Mouse (Mus musculus) forebrain, embryonic 14.5 days (tissue): ENCODE data around the gene Ptrh1. TPM values are rescaled to one million over a fixed set of nuclear protein-coding genes. Genes with fewer than 3 reads are reported as not detected.

Experiments
- ATAC-seq: fragments of 200-750 bp; cut with Nextera tagmentation; 2 replicates; pipeline ENCODE4 v1.8.0; 2017; ENCODE audit warnings: mild to moderate bottlenecking, moderate library complexity
- DNase-seq: peaks from one replicate; pipeline ENCODE4 v3.0.0-alpha.2; 2015; ENCODE audit warnings: low spot score
- H3K27ac ChIP-seq: fragments of 300-500 bp; sonication (generic); 2 replicates; pipeline ENCODE4 v1.5.1; 2014; ENCODE audit warnings: low read depth, mild to moderate bottlenecking, control low read depth, low read length, moderate library complexity
- H3K27me3 ChIP-seq: fragments of 300-500 bp; sonication (generic); replicated peaks from 2 replicates; pipeline ENCODE4 v1.6.1; 2014; ENCODE audit warnings: low read length, control low read depth, mixed read lengths; ENCODE audit not compliant: control insufficient read depth, insufficient read depth
- H3K36me3 ChIP-seq: fragments of 300-500 bp; sonication (generic); 2 replicates; pipeline ENCODE4 v1.6.1; 2014; ENCODE audit warnings: low read length, control low read depth; ENCODE audit not compliant: control insufficient read depth, insufficient read depth
- H3K4me1 ChIP-seq: fragments of 300-500 bp; sonication (generic); 2 replicates; pipeline ENCODE4 v1.6.1; 2014; ENCODE audit warnings: antibody characterized with exemption, low read length, control low read depth; ENCODE audit not compliant: control insufficient read depth, insufficient read depth
- H3K4me2 ChIP-seq: fragments of 300-500 bp; sonication (generic); 2 replicates; pipeline ENCODE4 v1.6.1; 2014; ENCODE audit warnings: mild to moderate bottlenecking, control low read depth, low read length
- H3K4me3 ChIP-seq: fragments of 300-500 bp; sonication (generic); 2 replicates; pipeline ENCODE4 v1.5.1; 2014; ENCODE audit warnings: low read depth, low read length, control low read depth
- H3K9ac ChIP-seq: fragments of 300-500 bp; sonication (generic); 2 replicates; pipeline ENCODE4 v1.6.1; 2014; ENCODE audit warnings: mild to moderate bottlenecking, low read length, control low read depth, moderate library complexity
- H3K9me3 ChIP-seq: fragments of 300-500 bp; sonication (generic); replicated peaks from 2 replicates; pipeline ENCODE4 v1.6.1; 2016; ENCODE audit warnings: low read length, control low read depth, mixed read lengths; ENCODE audit not compliant: control insufficient read depth
- WGBS: fragments of 180-500 bp; shearing (Covaris S2); extraction: QIAGEN DNeasy Blood & Tissue Kit; methylation state at CpG from one replicate; pipeline ENCODE4 v1.1.7; 2014; 5-methylcytosine and 5-hydroxymethylcytosine counted together
- polyA plus RNA-seq: library from polyadenylated mRNA; unstranded; fragments of >200 nt; fragmentation: Nextera tagmentation; extraction: Ambion mirVana; gene quantifications from 2 replicates; pipeline ENCODE4 v1.2.1, GENCODE M21; 2014

The Ptrh1 gene
- polyA plus RNA-seq, 1 experiment from 2014 or later, result 4.7 TPM

DNA sequence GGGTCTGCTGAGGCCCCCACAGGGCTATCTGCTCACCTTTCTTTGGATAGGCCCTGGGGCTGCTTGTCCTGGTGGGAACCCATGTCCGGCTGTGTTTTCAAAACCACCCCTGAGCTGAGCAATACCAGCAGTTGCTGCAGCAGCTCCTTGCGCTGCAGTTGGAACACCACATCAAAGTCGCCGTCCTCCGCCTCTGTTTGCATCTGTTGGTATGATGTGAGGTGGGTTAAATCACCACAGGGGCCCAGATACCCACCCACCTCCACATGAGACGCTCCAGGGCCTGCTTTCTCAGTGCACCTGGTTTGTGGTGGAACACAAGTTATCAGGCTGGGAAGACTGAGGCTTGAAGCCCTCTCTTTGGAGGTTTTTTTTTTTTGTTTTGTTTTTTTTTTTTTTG, 2.5 kb downstream of the Ptrh1 start:
- Histone ChIP-seq H3K27ac (no peak overlapping the region), H3K4me2 (no peak overlapping the region), H3K4me1 (peaks cover 5% of the 10 kb centered on the region), H3K9me3 (no peaks in the 10 kb centered on the region), H3K27me3 (no peaks in the 10 kb centered on the region), H3K36me3 (no peaks in the 10 kb centered on the region), H3K4me3 (no peak overlapping the region), H3K9ac (no peak overlapping the region)
- no peak for DNase-seq
- no peak for ATAC-seq
- WGBS, result 93% methylated on average over 6 of the region's 6 CpGs

DNA sequence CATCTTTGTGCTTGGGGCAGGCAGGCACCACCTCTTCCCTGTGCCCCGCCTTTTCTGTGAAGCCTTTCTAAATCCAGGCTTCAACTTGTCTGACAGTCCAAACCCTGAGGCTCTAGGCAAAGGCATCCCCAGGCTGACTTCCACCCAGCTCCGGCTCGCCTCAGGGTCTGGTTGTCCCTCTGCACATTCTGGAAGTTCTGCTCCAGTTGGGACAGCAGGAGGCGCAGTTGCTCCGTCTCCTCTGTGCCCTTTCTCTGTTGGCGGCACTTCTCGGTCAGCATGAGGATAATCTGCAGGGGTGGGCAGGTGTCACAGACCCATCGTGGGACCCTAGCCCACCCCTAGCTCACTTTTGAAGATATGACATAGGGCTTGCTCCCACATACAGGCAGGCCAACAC, 3.5 kb downstream of the Ptrh1 start:
- no peak overlapping the region for H3K9ac ChIP-seq
- 13% methylated on average over 8 of the region's 8 CpGs for WGBS
- no peaks in the 10 kb centered on the region for H3K27me3 ChIP-seq
- no peak for ATAC-seq
- DNase-seq, result peak; percentile 59
- H3K4me2 ChIP-seq, result no peak overlapping the region
- no peak overlapping the region for H3K4me3 ChIP-seq
- H3K36me3 ChIP-seq, result no peaks in the 10 kb centered on the region
- no peak overlapping the region for H3K27ac ChIP-seq
- H3K9me3 ChIP-seq, result no peaks in the 10 kb centered on the region
- peaks cover 5% of the 10 kb centered on the region for H3K4me1 ChIP-seq

DNA sequence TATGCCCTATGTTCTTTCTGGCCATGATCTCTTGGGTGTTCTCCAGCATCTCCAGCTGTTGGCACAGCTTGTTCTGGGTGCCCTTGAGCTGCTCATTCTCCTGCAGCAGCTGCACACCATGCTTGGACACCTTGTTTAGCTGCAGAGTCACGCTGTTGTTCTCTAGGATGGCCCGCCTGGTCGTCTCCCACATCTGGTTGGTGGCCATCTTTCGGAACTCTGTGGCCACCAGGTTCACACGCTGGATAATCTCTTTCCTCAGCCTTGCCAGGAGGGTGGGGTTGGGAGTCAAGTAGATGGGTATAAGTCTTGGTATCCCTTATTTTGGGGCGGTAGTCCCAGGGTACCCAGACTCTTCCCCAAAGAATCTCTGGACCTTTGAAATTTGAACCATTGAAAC, 4.1 kb downstream of the Ptrh1 start:
- H3K4me2 ChIP-seq, result no peak overlapping the region
- WGBS, result 91% methylated on average over 6 of the region's 6 CpGs
- H3K9ac ChIP-seq, result no peak overlapping the region
- H3K36me3 ChIP-seq, result no peaks in the 10 kb centered on the region
- H3K9me3 ChIP-seq, result no peaks in the 10 kb centered on the region
- ATAC-seq (no peak), DNase-seq (no peak)
- no peaks in the 10 kb centered on the region for H3K27me3 ChIP-seq
- H3K4me1 ChIP-seq, result peaks cover 5% of the 10 kb centered on the region
- no peak overlapping the region for H3K27ac ChIP-seq
- no peak overlapping the region for H3K4me3 ChIP-seq

DNA sequence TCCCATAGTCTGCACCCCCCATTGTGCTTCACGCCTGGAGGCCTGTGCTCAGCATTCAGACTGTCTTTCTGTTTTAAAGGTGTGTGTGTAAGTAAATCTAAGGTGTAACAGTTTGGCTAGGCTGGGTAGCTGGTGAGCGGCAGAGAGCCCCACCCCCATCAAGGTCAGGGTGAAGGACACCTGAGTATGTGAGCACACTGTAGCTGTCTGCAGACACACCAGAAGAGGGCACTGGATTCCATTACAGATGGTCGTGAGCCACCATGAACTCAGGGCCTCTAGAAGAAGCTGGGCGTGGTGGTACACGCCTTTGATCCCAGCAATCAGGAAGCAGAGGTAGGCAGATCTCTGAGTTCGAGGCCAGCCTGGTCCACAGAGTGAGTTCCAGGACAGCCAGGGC, 6.1 kb downstream of the Ptrh1 start:
- H3K4me2 ChIP-seq, result no peak overlapping the region
- no peak overlapping the region for H3K27ac ChIP-seq
- no peak overlapping the region for H3K9ac ChIP-seq
- no peak overlapping the region for H3K4me3 ChIP-seq
- H3K36me3 ChIP-seq, result no peaks in the 10 kb centered on the region
- H3K9me3 ChIP-seq, result no peaks in the 10 kb centered on the region
- 78% methylated on average over 6 of the region's 6 CpGs for WGBS
- H3K27me3 ChIP-seq, result no peaks in the 10 kb centered on the region
- ATAC-seq (no peak), DNase-seq (no peak)
- no peaks in the 10 kb centered on the region for H3K4me1 ChIP-seq

DNA sequence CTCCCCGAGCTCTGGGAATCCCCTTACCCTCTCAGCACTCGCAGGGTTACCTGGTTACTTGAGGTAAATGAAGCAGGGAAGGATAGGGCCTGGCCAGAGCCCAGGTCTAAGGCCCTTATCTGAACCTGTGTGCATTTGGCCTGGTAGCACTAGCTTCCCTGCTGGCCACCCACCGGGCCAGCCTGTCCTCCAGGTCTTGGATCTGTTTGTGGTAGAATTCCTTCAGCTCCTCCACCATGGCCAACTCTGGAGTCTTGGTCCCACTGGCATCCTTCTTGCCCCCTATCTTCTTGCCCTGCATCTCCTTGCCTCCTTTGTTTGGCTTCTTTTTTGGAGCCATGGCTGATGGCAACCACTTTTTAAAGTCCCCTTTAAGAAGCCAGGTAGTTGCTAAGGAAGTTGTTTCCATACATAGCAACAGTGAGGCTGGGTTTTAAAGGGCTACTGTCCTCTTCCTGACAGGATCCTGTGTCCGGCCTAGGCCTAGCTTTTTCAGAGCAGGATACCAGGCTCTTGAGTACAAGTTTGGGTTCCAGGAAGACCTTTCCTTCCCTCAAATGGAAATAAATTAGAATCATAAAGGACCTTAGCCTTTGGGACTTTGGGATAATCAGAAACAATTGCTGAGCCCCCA, 8.6 kb downstream of the Ptrh1 start, which contains the start of gene Cfap157:
Gene Cfap157, minus strand, starts transcription at position 381 of the 634 bp plus-strand sequence.
- H3K27me3 ChIP-seq, result no peaks in the 10 kb centered on the region
- no peak within 1 kb of the TSS for H3K27ac ChIP-seq
- 70% methylated on average over 4 of the region's 4 CpGs for WGBS
- no peak within 1 kb of the TSS for H3K9ac ChIP-seq
- H3K4me1 ChIP-seq, result no peaks in the 10 kb centered on the region
- H3K36me3 ChIP-seq, result peaks cover 3% of the 10 kb centered on the region; the same call in 1 of the 2 replicates
- no peaks in the 10 kb centered on the region for H3K9me3 ChIP-seq
- DNase-seq (peak; percentile 37), ATAC-seq (no peak)
- no peak within 1 kb of the TSS for H3K4me3 ChIP-seq
- no peak within 1 kb of the TSS for H3K4me2 ChIP-seq

DNA sequence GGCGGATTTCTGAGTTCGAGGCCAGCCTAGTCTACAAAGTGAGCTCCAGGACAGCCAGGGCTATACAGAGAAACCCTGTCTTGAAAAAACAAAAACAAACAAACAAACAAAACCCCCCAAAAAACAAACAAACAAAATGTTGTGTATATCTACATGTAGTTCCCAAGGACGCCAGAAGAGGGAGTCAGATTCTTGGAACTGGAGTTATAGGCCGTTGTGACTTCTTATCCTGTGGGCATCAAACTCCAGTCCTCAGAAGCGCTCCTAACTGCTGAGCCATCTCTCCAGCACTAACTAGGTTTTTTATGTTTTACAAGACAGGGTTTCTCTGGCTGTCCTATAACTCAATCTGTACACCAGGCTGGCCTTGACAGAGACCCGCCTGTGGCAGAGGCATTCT, 11.6 kb downstream of the Ptrh1 start:
- Histone ChIP-seq H3K36me3 (peaks cover 19% of the 10 kb centered on the region), H3K4me1 (no peaks in the 10 kb centered on the region), H3K9ac (no peak overlapping the region), H3K27ac (no peak overlapping the region), H3K27me3 (no peaks in the 10 kb centered on the region), H3K4me3 (no peak overlapping the region), H3K4me2 (no peak overlapping the region), H3K9me3 (no peaks in the 10 kb centered on the region)
- no peak for ATAC-seq
- DNase-seq, result peak; percentile 52
- WGBS, result 59% methylated on average over 6 of the region's 6 CpGs

DNA sequence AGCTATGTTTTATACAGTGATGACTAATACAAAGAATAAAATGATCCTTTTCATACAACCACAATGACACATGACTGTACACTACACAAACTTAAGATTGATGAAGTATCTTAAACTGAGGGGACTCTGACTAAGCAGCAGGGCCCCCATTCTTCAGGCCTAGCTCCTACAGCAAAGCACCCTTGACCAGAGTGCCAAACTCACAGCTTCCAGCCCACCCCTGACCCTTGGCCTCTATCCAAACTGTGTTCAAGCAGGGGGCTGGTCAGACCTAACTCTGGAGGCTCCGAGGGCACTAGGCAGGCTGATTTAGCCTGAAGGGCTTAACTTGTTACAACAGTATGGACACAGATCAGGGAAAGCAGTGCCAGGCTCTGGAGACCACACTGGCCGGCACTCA, 13.0 kb downstream of the Ptrh1 start:
- no peaks in the 10 kb centered on the region for H3K9me3 ChIP-seq
- WGBS, result 70% methylated on average over 2 of the region's 2 CpGs
- no peak for ATAC-seq

DNA sequence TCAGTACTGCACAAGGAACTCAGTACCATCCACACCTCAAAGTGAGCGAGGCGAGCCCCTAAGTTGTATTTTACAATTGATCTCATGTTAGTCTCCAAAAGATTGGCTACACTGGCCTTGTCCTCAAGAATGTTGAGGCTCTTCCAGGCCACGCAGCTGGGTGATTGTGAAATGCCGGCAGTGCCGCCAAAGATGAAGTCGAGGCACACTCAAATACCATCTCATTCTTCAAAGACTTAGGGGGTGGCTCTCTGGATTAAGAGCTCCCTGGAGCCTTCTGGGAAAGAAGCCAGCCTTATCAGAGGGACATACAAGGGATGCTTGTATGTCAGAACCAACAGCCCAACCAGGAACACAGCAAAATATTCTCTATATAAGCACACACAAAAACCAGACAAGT, 15.7 kb downstream of the Ptrh1 start:
- Histone ChIP-seq H3K9ac (no peak overlapping the region), H3K27ac (no peak overlapping the region), H3K36me3 (peaks cover 45% of the 10 kb centered on the region), H3K4me1 (no peaks in the 10 kb centered on the region), H3K27me3 (no peaks in the 10 kb centered on the region), H3K4me3 (no peak overlapping the region), H3K9me3 (no peaks in the 10 kb centered on the region), H3K4me2 (no peak overlapping the region)
- 73% methylated on average over 6 of the region's 6 CpGs for WGBS
- ATAC-seq (no peak), DNase-seq (no peak)

More for the DNA sequence above, 13.0 kb downstream of the Ptrh1 start:
- Histone ChIP-seq H3K9ac (no peak overlapping the region), H3K27ac (no peak overlapping the region), H3K27me3 (no peaks in the 10 kb centered on the region), H3K4me3 (no peak overlapping the region), H3K4me2 (no peak overlapping the region), H3K4me1 (no peaks in the 10 kb centered on the region), H3K36me3 (peaks cover 19% of the 10 kb centered on the region)
- DNase-seq, result no peak

DNA sequence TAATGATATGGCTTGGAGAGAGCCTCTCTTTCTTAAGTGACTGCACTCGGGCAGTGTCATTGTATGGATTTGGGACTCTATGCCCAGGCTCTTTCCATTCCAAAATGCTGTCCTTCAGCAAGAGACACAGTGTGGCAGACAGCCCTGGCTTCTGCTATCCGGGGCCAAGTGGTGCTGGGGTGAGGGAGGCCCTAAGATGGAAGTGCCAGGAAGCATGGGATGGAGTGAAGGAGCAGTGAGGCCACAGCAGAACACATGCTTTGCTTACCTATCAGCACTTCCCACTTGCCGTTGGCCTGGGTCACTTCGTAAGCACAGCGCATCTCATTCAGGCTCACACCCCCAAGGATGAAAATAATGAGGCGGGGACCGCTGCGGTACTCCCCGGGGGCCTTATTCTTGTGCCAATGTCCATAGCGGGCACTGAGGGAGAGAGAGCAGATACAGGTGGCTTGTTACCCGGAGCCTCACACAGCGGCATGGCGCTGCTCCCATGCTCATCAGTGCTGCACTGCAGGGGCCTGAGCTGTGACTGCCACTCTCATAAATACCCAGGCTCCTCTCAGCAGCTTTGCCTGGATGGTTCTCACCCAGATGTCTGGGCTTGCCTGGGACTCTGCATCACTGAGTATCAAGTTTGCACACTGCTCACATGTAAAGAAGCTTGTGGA, 20.3 kb downstream of the Ptrh1 start:
- no peaks in the 10 kb centered on the region for H3K4me1 ChIP-seq
- DNase-seq, result no peak
- no peaks in the 10 kb centered on the region for H3K27me3 ChIP-seq
- H3K9me3 ChIP-seq, result no peaks in the 10 kb centered on the region
- 75% methylated on average over 13 of the region's 13 CpGs for WGBS
- no peak overlapping the region for H3K27ac ChIP-seq
- H3K4me2 ChIP-seq, result no peak overlapping the region
- ATAC-seq, result no peak
- H3K4me3 ChIP-seq, result no peak overlapping the region
- H3K9ac ChIP-seq, result no peak overlapping the region
- peaks cover 78% of the 10 kb centered on the region for H3K36me3 ChIP-seq
